Mouse (Mus musculus): ENCODE measurements around the gene Rcor2. TPM values are rescaled to one million over a fixed set of nuclear protein-coding genes. Genes with fewer than 3 reads are reported as not detected.

Rcor2 gene
- polyA plus RNA-seq (2012): 26.1 and 39.6 TPM in 2 replicates

GRCm38 (mm10) chr19:7267091-7267741 is at the start of gene Rcor2:
Gene Rcor2, plus strand, starts transcription at chr19:7267325.

GRCm38 (mm10) chr19:7240782-7241690 is 26.1 kb upstream of the Rcor2 start, which contains the start of gene Naa40:
Gene Naa40, minus strand, starts transcription at chr19:7241183.

Other genes with a start within 250 kb of the Rcor2 start
- 645 and 679 TPM in 2 replicates for gene Fermt3, start 247.9 kb upstream of the Rcor2 start, polyA plus RNA-seq (2012)
- gene Stip1, start 227.4 kb upstream of the Rcor2 start, polyA plus RNA-seq (2012): 123 and 137 TPM in 2 replicates
- 87.5 and 120 TPM in 2 replicates for gene Macrod1, start 210.5 kb upstream of the Rcor2 start, polyA plus RNA-seq (2012)
- gene Flrt1, start 161.6 kb upstream of the Rcor2 start, polyA plus RNA-seq (2012): 0.02 TPM in 1 of 2 replicates, not detected in the other
- gene Otub1, start 61.0 kb upstream of the Rcor2 start, polyA plus RNA-seq (2012): 113 and 121 TPM in 2 replicates
- 338 and 372 TPM in 2 replicates for gene Cox8a, start 49.7 kb upstream of the Rcor2 start, polyA plus RNA-seq (2012)
- gene Naa40, start 26.1 kb upstream of the Rcor2 start, polyA plus RNA-seq (2012): 36.6 and 37.8 TPM in 2 replicates
- 233 and 236 TPM in 2 replicates for gene Mark2, start 74.5 kb downstream of the Rcor2 start, polyA plus RNA-seq (2012)
- gene Spindoc, start 115.7 kb downstream of the Rcor2 start, polyA plus RNA-seq (2012): 21.0 and 30.0 TPM in 2 replicates
- 26.7 and 45.2 TPM in 2 replicates for gene 2700081O15Rik, start 150.3 kb downstream of the Rcor2 start, polyA plus RNA-seq (2012)
- 38.9 and 51.5 TPM in 2 replicates for gene Rtn3, start 216.0 kb downstream of the Rcor2 start, polyA plus RNA-seq (2012)
- 4.1 and 5.3 TPM in 2 replicates for gene Atl3, start 226.7 kb downstream of the Rcor2 start, polyA plus RNA-seq (2012)

Measured in megakaryocyte-erythroid progenitor cell, adult 5 weeks (primary cell).